Mouse (Mus musculus): ENCODE data around the gene Nrxn1. TPM values are rescaled to one million over a fixed set of nuclear protein-coding genes. Genes with fewer than 3 reads are reported as not detected.

Nrxn1 gene
- polyA plus RNA-seq, 1 experiment, result 0.31 TPM

- Histone ChIP-seq H3K4me1 (replicated peaks; ENCODE audit: control insufficient read depth, insufficient read depth, low read length) (no peaks in the 10 kb centered on the region), H3K27me3 (ENCODE audit: control insufficient read depth, insufficient read depth, low read length) (no peaks in the 10 kb centered on the region), H3K27ac (ENCODE audit: control insufficient read depth, insufficient read depth, low read length) (no peak overlapping the region), H3K36me3 (ENCODE audit: control insufficient read depth, insufficient read depth, low read length) (no peaks in the 10 kb centered on the region), H3K4me3 (ENCODE audit: control insufficient read depth, insufficient read depth, low read length) (no peak overlapping the region)
- TF ChIP-seq CTCF (IDR thresholded peaks at IDR 0.05; ENCODE audit: borderline replicate concordance, control insufficient read depth, extremely low read depth, insufficient read depth, low read length, poor library complexity) (no peak), POLR2A (IDR thresholded peaks at IDR 0.05; ENCODE audit: control insufficient read depth, extremely low read depth, insufficient read depth, low read length, poor library complexity) (no peak)
- 91% methylated on average over 2 of the region's 2 CpGs for WGBS
- no peak for DNase-seq
Measured at GRCm38 (mm10) chr17:90857225-90857624, 235.6 kb downstream of the Nrxn1 start.

- TF ChIP-seq CTCF (IDR thresholded peaks at IDR 0.05; ENCODE audit: borderline replicate concordance, control insufficient read depth, extremely low read depth, insufficient read depth, low read length, poor library complexity) (no peak), POLR2A (IDR thresholded peaks at IDR 0.05; ENCODE audit: control insufficient read depth, extremely low read depth, insufficient read depth, low read length, poor library complexity) (no peak)
- H3K27ac ChIP-seq (ENCODE audit: control insufficient read depth, insufficient read depth, low read length), result no peak overlapping the region
- no peaks in the 10 kb centered on the region for H3K27me3 ChIP-seq (ENCODE audit: control insufficient read depth, insufficient read depth, low read length)
- no peak for DNase-seq
- no peaks in the 10 kb centered on the region for H3K4me1 ChIP-seq (replicated peaks; ENCODE audit: control insufficient read depth, insufficient read depth, low read length)
- H3K36me3 ChIP-seq (ENCODE audit: control insufficient read depth, insufficient read depth, low read length), result no peaks in the 10 kb centered on the region
- no peak overlapping the region for H3K4me3 ChIP-seq (ENCODE audit: control insufficient read depth, insufficient read depth, low read length)
- 90% methylated on average over 1 of the region's 1 CpGs for WGBS
Measured at GRCm38 (mm10) chr17:90843876-90844275, 249.0 kb downstream of the Nrxn1 start.

- DNase-seq, result no peak
Measured at GRCm38 (mm10) chr17:90843072-90843611, 249.7 kb downstream of the Nrxn1 start.

DNA sequence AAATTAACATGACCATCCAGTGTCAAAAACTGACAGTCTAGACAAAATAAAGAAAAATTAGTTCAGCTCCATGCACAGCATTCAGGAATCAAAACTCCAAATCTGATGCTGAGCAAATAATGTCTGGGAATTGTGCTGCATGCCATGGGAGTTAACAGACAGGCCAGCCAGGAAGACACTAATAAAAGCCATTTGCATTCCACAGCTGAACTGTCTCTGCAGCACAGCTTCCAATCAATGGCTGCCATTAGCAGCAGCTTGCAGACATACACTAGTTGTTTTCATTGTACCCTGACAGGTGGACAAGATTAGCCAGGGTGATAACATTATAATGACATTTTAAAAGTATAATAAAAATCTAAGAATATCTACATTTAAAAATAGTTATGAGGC is 255.9 kb downstream of the Nrxn1 start:
- TF ChIP-seq POLR2A (IDR thresholded peaks at IDR 0.05; ENCODE audit: control insufficient read depth, extremely low read depth, insufficient read depth, low read length, poor library complexity) (no peak), CTCF (IDR thresholded peaks at IDR 0.05; ENCODE audit: borderline replicate concordance, control insufficient read depth, extremely low read depth, insufficient read depth, low read length, poor library complexity) (no peak)
- Histone ChIP-seq H3K4me1 (replicated peaks; ENCODE audit: control insufficient read depth, insufficient read depth, low read length) (no peaks in the 10 kb centered on the region), H3K27ac (ENCODE audit: control insufficient read depth, insufficient read depth, low read length) (no peak overlapping the region), H3K36me3 (ENCODE audit: control insufficient read depth, insufficient read depth, low read length) (no peaks in the 10 kb centered on the region), H3K27me3 (ENCODE audit: control insufficient read depth, insufficient read depth, low read length) (no peaks in the 10 kb centered on the region), H3K4me3 (ENCODE audit: control insufficient read depth, insufficient read depth, low read length) (no peak overlapping the region)
- DNase-seq, result no peak

More at GRCm38 (mm10) chr17:90843072-90843611, 249.7 kb downstream of the Nrxn1 start:
- Histone ChIP-seq H3K27ac (ENCODE audit: control insufficient read depth, insufficient read depth, low read length) (no peak overlapping the region), H3K27me3 (ENCODE audit: control insufficient read depth, insufficient read depth, low read length) (no peaks in the 10 kb centered on the region), H3K36me3 (ENCODE audit: control insufficient read depth, insufficient read depth, low read length) (no peaks in the 10 kb centered on the region), H3K4me3 (ENCODE audit: control insufficient read depth, insufficient read depth, low read length) (no peak overlapping the region), H3K4me1 (replicated peaks; ENCODE audit: control insufficient read depth, insufficient read depth, low read length) (no peaks in the 10 kb centered on the region)
- no peak for TF ChIP-seq POLR2A (IDR thresholded peaks at IDR 0.05; ENCODE audit: control insufficient read depth, extremely low read depth, insufficient read depth, low read length, poor library complexity)
- TF ChIP-seq CTCF (IDR thresholded peaks at IDR 0.05; ENCODE audit: borderline replicate concordance, control insufficient read depth, extremely low read depth, insufficient read depth, low read length, poor library complexity), result no peak

DNA sequence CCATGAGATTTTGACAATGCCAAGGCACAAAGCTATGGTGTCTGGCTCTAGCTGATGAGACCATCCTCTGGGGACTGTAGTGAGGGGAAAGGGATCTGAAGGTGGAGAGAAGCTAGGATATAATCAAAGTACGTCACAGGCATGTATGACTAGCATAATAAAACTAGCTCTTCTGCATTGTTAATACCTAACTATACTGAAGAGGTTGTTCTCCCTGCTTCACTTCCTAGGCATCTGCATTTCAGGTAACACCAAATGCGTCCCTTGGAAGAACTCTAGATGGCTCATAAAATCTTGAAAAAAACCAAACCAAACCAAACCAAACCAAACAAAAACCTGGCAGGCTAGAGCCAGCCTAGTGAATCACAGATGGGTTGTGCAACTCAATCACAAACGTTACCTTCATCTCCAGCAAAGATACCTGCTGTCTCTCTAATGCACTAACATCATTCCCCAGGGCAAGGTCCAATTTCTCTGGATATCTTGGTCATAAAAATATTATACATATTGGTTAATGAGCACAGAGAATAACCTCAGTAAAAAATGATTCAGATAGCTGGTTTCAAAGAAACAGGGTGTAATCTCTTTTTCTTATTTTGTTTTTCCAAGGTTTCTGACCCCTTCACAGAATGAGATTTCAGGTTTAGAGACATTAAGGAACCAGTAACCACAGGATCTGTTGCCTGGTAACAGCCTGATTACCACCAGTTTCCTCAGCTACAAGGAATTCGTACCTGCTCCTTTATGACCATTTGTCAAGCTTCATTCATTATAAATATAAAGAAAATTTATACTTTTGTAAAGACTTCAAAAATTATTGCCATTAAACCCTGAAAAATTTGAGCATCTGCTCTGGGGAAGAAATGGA is 256.5 kb downstream of the Nrxn1 start:
- TF ChIP-seq CTCF (IDR thresholded peaks at IDR 0.05; ENCODE audit: borderline replicate concordance, control insufficient read depth, extremely low read depth, insufficient read depth, low read length, poor library complexity), result no peak
- no peak for TF ChIP-seq POLR2A (IDR thresholded peaks at IDR 0.05; ENCODE audit: control insufficient read depth, extremely low read depth, insufficient read depth, low read length, poor library complexity)
- no peak overlapping the region for H3K27ac ChIP-seq (ENCODE audit: control insufficient read depth, insufficient read depth, low read length)
- H3K4me1 ChIP-seq (replicated peaks; ENCODE audit: control insufficient read depth, insufficient read depth, low read length), result no peaks in the 10 kb centered on the region
- no peak for DNase-seq
- H3K4me3 ChIP-seq (ENCODE audit: control insufficient read depth, insufficient read depth, low read length), result no peak overlapping the region
- no peaks in the 10 kb centered on the region for H3K36me3 ChIP-seq (ENCODE audit: control insufficient read depth, insufficient read depth, low read length)
- WGBS, result 70% methylated on average over 4 of the region's 4 CpGs
- H3K27me3 ChIP-seq (ENCODE audit: control insufficient read depth, insufficient read depth, low read length), result no peaks in the 10 kb centered on the region

- Histone ChIP-seq H3K4me1 (replicated peaks; ENCODE audit: control insufficient read depth, insufficient read depth, low read length) (no peaks in the 10 kb centered on the region), H3K4me3 (ENCODE audit: control insufficient read depth, insufficient read depth, low read length) (no peak overlapping the region), H3K27me3 (ENCODE audit: control insufficient read depth, insufficient read depth, low read length) (no peaks in the 10 kb centered on the region), H3K27ac (ENCODE audit: control insufficient read depth, insufficient read depth, low read length) (no peak overlapping the region), H3K36me3 (ENCODE audit: control insufficient read depth, insufficient read depth, low read length) (no peaks in the 10 kb centered on the region)
- WGBS, result 91% methylated on average over 2 of the region's 2 CpGs
- no peak for DNase-seq
- TF ChIP-seq POLR2A (IDR thresholded peaks at IDR 0.05; ENCODE audit: control insufficient read depth, extremely low read depth, insufficient read depth, low read length, poor library complexity), result no peak
- TF ChIP-seq CTCF (IDR thresholded peaks at IDR 0.05; ENCODE audit: borderline replicate concordance, control insufficient read depth, extremely low read depth, insufficient read depth, low read length, poor library complexity), result no peak
Measured at GRCm38 (mm10) chr17:90818340-90818739, 274.5 kb downstream of the Nrxn1 start.

Measured in thymus, adult 2 months (tissue).